Mouse (Mus musculus) hindbrain, embryonic 15.5 days (tissue): ENCODE measurements around the gene Zfp949. TPM values are rescaled to one million over a fixed set of nuclear protein-coding genes. Genes with fewer than 3 reads are reported as not detected.

Source experiments
- polyA plus RNA-seq: library from polyadenylated mRNA; unstranded; fragments of >200 nt; fragmentation: Nextera tagmentation; extraction: Ambion mirVana; gene quantifications from 2 replicates; pipeline ENCODE4 v1.2.1, GENCODE M21; 2015

Gene Zfp949
- polyA plus RNA-seq, 1 experiment from 2014 or later, result 19.8 TPM

Other genes starting within 250 kb of the Zfp949 start
- gene Nt5e, start 220.8 kb upstream of the Zfp949 start, polyA plus RNA-seq, result 1.2 TPM in 2 replicates
- gene Snx14, start 109.1 kb upstream of the Zfp949 start, polyA plus RNA-seq, result 34.0 and 36.0 TPM in 2 replicates
- 0.49 and 0.57 TPM in 2 replicates for gene Gm20537, start 91.4 kb upstream of the Zfp949 start, polyA plus RNA-seq
- gene Syncrip, start 65.4 kb upstream of the Zfp949 start, polyA plus RNA-seq, result 71.2 and 77.0 TPM in 2 replicates
- gene Trim43a, start 32.9 kb downstream of the Zfp949 start, polyA plus RNA-seq, result 0.14 and 0.21 TPM in 2 replicates
- gene Mthfsl, start 172.3 kb downstream of the Zfp949 start, polyA plus RNA-seq, result 39.5 and 45.4 TPM in 2 replicates
- gene Bcl2a1d, start 183.9 kb downstream of the Zfp949 start, polyA plus RNA-seq, result 0.25 and 0.41 TPM in 2 replicates